Mouse (Mus musculus): Measurements from ENCODE around the gene Gjc2. TPM values are rescaled to one million over a fixed set of nuclear protein-coding genes. Genes with fewer than 3 reads are reported as not detected.
A peak's percentile ranks its signal among the peaks of the same experiment; 100 is the strongest.
"Not testable (repeated sequence)": the region's sequence is repeated elsewhere in the genome, so short reads cannot be mapped to it uniquely, and the experiment has no call there.

The Gjc2 gene
- polyA plus RNA-seq, 1 experiment, result 2.7 TPM

DNA sequence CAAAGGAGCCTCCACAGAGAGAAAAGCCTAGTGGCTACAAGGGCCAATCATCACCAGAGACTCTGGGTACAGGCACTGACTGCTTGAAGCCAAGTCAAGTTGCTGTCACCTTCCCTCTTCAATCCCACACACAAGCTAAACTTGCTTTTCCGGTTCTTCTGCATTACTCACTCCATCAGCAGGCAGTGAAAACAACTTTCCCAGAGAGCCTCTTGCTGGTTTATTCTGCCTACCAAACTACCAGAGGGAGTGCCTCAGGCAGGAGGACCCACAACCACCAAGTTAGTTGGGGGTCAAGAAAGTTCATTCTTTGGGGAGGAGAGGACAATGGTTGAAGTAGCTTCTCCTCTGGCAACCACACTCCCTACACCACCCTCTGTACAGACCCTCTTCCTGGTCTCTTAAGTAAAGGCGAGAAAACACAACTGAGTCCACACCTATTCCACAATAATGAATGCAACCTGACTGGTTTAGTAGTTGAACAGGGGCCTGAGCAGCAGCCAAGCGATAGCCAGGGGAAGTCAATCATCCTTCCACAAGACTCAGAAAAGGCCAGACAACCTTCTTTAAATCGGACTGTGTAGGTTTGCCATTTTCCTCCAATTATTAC is 35.5 kb upstream of the Gjc2 start:
- no peak overlapping the region for H3K27ac ChIP-seq (ENCODE audit: control insufficient read depth, insufficient read depth, low read depth, low read length)

DNA sequence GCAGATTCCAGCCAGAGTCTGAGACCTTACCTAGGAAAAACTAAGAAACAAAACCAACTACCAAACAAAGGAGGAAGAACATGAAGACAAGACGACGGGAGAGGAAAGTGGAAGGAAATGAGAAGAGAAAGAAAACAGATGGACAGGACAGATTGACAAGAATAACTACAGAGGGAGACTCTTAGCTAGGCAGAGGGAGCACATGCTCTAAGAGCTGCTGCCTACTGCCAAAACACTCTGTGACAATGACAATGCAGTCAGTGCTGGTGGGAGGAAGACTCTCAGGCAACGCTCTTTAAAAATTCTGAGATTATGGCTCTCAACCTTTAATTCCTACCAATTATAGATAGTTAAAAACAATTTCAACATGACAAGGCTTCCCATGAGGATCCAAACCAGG is 33.9 kb upstream of the Gjc2 start:
- Histone ChIP-seq H3K4me3 (ENCODE audit: control insufficient read depth, low read depth, low read length) (no peak overlapping the region), H3K36me3 (ENCODE audit: control insufficient read depth, insufficient read depth, low read length) (no peaks in the 10 kb centered on the region), H3K4me1 (ENCODE audit: control insufficient read depth, insufficient read depth, low read length) (peaks cover 4% of the 10 kb centered on the region; the same call in 1 of the 2 replicates), H3K27ac (ENCODE audit: control insufficient read depth, insufficient read depth, low read depth, low read length) (no peak overlapping the region), H3K27me3 (ENCODE audit: control insufficient read depth, insufficient read depth, low read length) (no peaks in the 10 kb centered on the region)
- TF ChIP-seq CTCF (IDR thresholded peaks at IDR 0.05; ENCODE audit: control insufficient read depth, insufficient read depth, insufficient replicate concordance, low read depth, low read length) (no peak), POLR2A (IDR thresholded peaks at IDR 0.05; ENCODE audit: control insufficient read depth, low read depth, low read length) (no peak)

More for the DNA sequence above, 35.5 kb upstream of the Gjc2 start:
- no peaks in the 10 kb centered on the region for H3K36me3 ChIP-seq (ENCODE audit: control insufficient read depth, insufficient read depth, low read length)
- TF ChIP-seq CTCF (IDR thresholded peaks at IDR 0.05; ENCODE audit: control insufficient read depth, insufficient read depth, insufficient replicate concordance, low read depth, low read length), result no peak
- no peak for TF ChIP-seq POLR2A (IDR thresholded peaks at IDR 0.05; ENCODE audit: control insufficient read depth, low read depth, low read length)
- peaks cover 8% of the 10 kb centered on the region; the same call in 1 of the 2 replicates for H3K4me1 ChIP-seq (ENCODE audit: control insufficient read depth, insufficient read depth, low read length)
- H3K27me3 ChIP-seq (ENCODE audit: control insufficient read depth, insufficient read depth, low read length), result no peaks in the 10 kb centered on the region
- H3K4me3 ChIP-seq (ENCODE audit: control insufficient read depth, low read depth, low read length), result no peak overlapping the region

DNA sequence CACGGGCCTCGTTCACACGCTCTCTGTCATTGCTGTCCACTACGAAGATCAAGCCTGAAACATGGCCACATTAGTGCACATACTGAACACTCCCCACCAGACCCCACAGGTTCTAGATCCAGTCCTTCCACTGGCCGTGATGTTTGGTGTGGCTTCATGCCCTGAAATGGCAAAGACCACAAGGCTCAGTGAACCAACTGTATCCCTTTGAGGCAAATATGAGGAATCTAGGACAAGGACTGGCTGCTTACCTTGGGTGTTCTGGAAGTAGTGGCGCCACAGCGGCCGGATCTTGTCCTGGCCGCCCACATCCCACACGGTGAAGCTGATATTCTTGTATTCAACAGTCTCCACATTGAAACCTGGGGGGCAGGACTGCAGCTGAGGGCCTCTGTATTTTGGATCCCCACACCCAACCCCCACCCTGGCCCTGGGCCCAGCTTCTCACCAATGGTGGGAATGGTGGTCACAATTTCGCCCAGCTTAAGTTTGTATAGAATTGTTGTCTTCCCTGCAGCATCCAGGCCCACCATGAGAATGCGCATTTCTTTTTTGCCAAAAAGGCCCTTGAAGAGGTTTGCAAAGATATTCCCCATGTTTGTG is 30.0 kb upstream of the Gjc2 start:
- Histone ChIP-seq H3K36me3 (ENCODE audit: control insufficient read depth, insufficient read depth, low read length) (no peaks in the 10 kb centered on the region), H3K4me1 (ENCODE audit: control insufficient read depth, insufficient read depth, low read length) (peaks cover 6% of the 10 kb centered on the region), H3K27me3 (ENCODE audit: control insufficient read depth, insufficient read depth, low read length) (no peaks in the 10 kb centered on the region), H3K4me3 (ENCODE audit: control insufficient read depth, low read depth, low read length) (no peak overlapping the region), H3K27ac (ENCODE audit: control insufficient read depth, insufficient read depth, low read depth, low read length) (no peak overlapping the region; the same call in 1 of the 2 replicates)
- no peak for TF ChIP-seq POLR2A (IDR thresholded peaks at IDR 0.05; ENCODE audit: control insufficient read depth, low read depth, low read length)
- no peak for TF ChIP-seq CTCF (IDR thresholded peaks at IDR 0.05; ENCODE audit: control insufficient read depth, insufficient read depth, insufficient replicate concordance, low read depth, low read length)

DNA sequence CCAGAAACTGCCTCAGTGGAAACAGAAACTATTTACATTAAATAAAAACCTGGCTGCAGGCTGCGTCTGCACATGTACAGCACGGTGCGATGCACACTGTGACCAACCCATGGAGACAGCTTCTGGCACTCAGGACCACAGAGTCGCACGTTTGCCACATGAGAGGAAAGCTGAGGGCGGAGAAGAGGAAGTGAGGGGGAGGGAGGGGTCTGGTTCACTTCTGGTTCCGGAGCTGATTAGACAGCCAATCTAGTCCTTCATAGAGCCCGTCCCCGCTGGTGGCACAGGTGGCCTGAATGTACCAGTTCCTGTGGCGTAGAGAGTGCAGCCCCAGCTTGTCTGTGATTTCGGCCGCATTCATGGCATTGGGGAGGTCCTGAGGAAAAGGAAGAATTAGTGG is 29.3 kb upstream of the Gjc2 start:
- not testable (repeated sequence) for H3K27ac ChIP-seq (ENCODE audit: control insufficient read depth, insufficient read depth, low read depth, low read length); H3K4me3 ChIP-seq (ENCODE audit: control insufficient read depth, low read depth, low read length); H3K27me3 ChIP-seq (ENCODE audit: control insufficient read depth, insufficient read depth, low read length); H3K36me3 ChIP-seq (ENCODE audit: control insufficient read depth, insufficient read depth, low read length); H3K4me1 ChIP-seq (ENCODE audit: control insufficient read depth, insufficient read depth, low read length)

DNA sequence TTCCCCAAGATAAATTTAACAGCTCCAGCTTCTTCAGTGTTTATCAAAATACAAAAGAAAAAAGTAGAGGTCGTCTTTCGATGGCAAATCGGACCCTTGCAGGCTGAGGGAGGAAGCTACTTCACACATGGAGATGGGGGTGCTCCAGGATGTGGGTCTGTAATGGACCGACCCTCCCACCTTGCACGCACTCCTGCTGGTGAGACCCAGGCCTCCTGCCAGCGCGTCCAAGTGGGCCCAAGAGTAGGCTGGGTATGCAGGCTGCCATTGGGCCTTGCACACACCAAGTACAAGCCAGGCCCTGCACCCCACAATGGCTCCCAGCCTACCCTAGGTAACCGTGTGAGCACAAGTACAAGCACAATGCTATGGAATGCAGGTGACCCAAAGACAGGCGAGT is 28.5 kb upstream of the Gjc2 start:
- not testable (repeated sequence) for H3K4me1 ChIP-seq (ENCODE audit: control insufficient read depth, insufficient read depth, low read length); H3K27me3 ChIP-seq (ENCODE audit: control insufficient read depth, insufficient read depth, low read length); H3K36me3 ChIP-seq (ENCODE audit: control insufficient read depth, insufficient read depth, low read length); H3K4me3 ChIP-seq (ENCODE audit: control insufficient read depth, low read depth, low read length); H3K27ac ChIP-seq (ENCODE audit: control insufficient read depth, insufficient read depth, low read depth, low read length)

DNA sequence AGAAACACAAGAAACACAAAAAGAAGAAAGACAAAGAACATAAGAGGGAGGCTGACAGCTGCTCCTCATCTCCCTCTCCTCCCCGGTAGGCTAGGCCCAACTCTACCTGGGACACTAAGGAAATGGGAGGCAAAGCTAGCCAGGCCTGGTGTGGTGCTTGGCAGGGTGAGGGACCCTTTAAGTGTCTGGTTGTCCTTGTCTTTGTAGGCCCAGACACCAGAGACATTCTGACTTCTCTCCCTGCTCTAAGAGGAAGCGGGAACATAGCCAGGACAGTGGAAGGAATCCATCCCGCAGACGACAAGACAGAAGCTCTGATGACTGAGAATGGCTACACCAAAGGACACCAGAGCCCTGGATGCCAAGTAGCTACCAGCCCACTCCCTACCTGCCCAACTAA is 27.0 kb upstream of the Gjc2 start:
- TF ChIP-seq CTCF (IDR thresholded peaks at IDR 0.05; ENCODE audit: control insufficient read depth, insufficient read depth, insufficient replicate concordance, low read depth, low read length) (no peak), POLR2A (IDR thresholded peaks at IDR 0.05; ENCODE audit: control insufficient read depth, low read depth, low read length) (no peak)
- Histone ChIP-seq H3K4me1 (ENCODE audit: control insufficient read depth, insufficient read depth, low read length) (peaks cover 7% of the 10 kb centered on the region), H3K4me3 (ENCODE audit: control insufficient read depth, low read depth, low read length) (no peak overlapping the region), H3K27me3 (ENCODE audit: control insufficient read depth, insufficient read depth, low read length) (no peaks in the 10 kb centered on the region), H3K27ac (ENCODE audit: control insufficient read depth, insufficient read depth, low read depth, low read length) (no peak overlapping the region), H3K36me3 (ENCODE audit: control insufficient read depth, insufficient read depth, low read length) (no peaks in the 10 kb centered on the region; the same call in 1 of the 2 replicates)

DNA sequence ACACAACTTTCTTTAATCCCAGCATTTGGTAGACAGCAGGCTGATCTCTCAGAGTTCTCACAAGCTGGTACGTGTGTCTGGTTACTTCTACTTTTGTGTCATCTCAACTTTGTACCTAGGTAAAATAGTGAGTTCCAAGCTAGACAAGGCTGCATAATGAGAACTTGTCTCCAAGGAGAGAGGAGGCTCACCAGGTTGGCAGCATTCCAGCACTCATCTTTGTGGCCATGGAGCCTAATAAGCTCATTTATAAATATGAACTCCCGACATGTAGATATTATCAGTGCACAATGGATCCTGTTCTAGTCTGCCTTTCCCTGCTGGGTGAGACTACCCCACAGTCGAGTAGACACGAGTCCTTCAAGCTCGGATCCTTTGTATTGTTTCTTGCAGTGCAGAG is 26.6 kb upstream of the Gjc2 start:
- H3K27ac ChIP-seq (ENCODE audit: control insufficient read depth, insufficient read depth, low read depth, low read length), result no peak overlapping the region
- TF ChIP-seq CTCF (IDR thresholded peaks at IDR 0.05; ENCODE audit: control insufficient read depth, insufficient read depth, insufficient replicate concordance, low read depth, low read length) (no peak), POLR2A (IDR thresholded peaks at IDR 0.05; ENCODE audit: control insufficient read depth, low read depth, low read length) (no peak)
- no peaks in the 10 kb centered on the region for H3K27me3 ChIP-seq (ENCODE audit: control insufficient read depth, insufficient read depth, low read length)
- H3K36me3 ChIP-seq (ENCODE audit: control insufficient read depth, insufficient read depth, low read length), result no peaks in the 10 kb centered on the region; the same call in 1 of the 2 replicates
- peaks cover 7% of the 10 kb centered on the region for H3K4me1 ChIP-seq (ENCODE audit: control insufficient read depth, insufficient read depth, low read length)
- no peak overlapping the region for H3K4me3 ChIP-seq (ENCODE audit: control insufficient read depth, low read depth, low read length)

DNA sequence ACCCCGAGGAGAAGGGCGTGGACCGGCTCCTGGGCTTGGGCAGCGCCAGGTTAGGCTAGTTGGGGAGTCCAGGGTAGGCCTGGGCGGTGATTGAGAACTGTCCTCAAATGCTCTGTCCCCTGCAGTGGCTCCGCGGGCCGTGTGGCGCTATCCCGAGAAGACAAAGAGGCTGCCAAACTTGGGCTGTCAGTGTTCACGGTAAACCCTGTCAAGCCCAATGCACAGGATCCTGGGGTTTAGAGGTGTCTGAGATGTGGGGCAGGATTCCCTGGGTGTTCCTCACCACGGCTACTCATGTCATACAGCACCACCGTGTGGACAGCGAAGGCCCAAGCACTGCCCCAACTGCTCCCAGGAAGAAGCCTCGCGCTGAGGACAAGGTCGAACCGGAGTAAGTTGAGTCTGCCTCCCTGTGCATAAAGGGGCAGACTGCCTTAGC is 26.0 kb upstream of the Gjc2 start:
- Histone ChIP-seq H3K4me1 (ENCODE audit: control insufficient read depth, insufficient read depth, low read length) (peaks cover 7% of the 10 kb centered on the region), H3K27me3 (ENCODE audit: control insufficient read depth, insufficient read depth, low read length) (no peaks in the 10 kb centered on the region), H3K4me3 (ENCODE audit: control insufficient read depth, low read depth, low read length) (peak overlapping the region; percentile 98), H3K36me3 (ENCODE audit: control insufficient read depth, insufficient read depth, low read length) (no peaks in the 10 kb centered on the region; the same call in 1 of the 2 replicates), H3K27ac (ENCODE audit: control insufficient read depth, insufficient read depth, low read depth, low read length) (peak overlapping the region; percentile 39; the same call in 1 of the 2 replicates)
- TF ChIP-seq POLR2A (IDR thresholded peaks at IDR 0.05; ENCODE audit: control insufficient read depth, low read depth, low read length) (no peak), CTCF (IDR thresholded peaks at IDR 0.05; ENCODE audit: control insufficient read depth, insufficient read depth, insufficient replicate concordance, low read depth, low read length) (peak; percentile 57; the same call in 1 of the 2 replicates)

All from testis, adult 2 months (tissue).